Mouse (Mus musculus): Measurements from ENCODE around the gene Gm7075.
A peak's percentile ranks its signal among the peaks of the same experiment; 100 is the strongest.
"Not testable (repeated sequence)": the region's sequence is repeated elsewhere in the genome, so short reads cannot be mapped to it uniquely, and the experiment has no call there.

The Gm7075 gene

GRCm38 (mm10) chr10:63421739-63422735 is at the start of gene Gm7075:
Gm7075 (minus strand) TSS chr10:63421789.
- DNase-seq = no peak

GRCm38 (mm10) chr10:63460935-63461334 is 39.3 kb upstream of the Gm7075 start:
- no peak for DNase-seq

GRCm38 (mm10) chr10:63457292-63458128 is 35.9 kb upstream of the Gm7075 start:
- no peak for DNase-seq

GRCm38 (mm10) chr10:63455110-63455878 is 33.7 kb upstream of the Gm7075 start:
- DNase-seq = no peak

- DNase-seq = no peak
Measured at GRCm38 (mm10) chr10:63453926-63454325, 32.3 kb upstream of the Gm7075 start.

GRCm38 (mm10) chr10:63444602-63445387 is 23.2 kb upstream of the Gm7075 start:
- DNase-seq = not testable (repeated sequence)

- no peak for DNase-seq
Measured at GRCm38 (mm10) chr10:63439694-63440228, 18.2 kb upstream of the Gm7075 start.

GRCm38 (mm10) chr10:63438736-63439262 is 17.2 kb upstream of the Gm7075 start:
- DNase-seq = no peak

- DNase-seq = no peak
Measured at GRCm38 (mm10) chr10:63432887-63433286, 11.3 kb upstream of the Gm7075 start.

- DNase-seq = no peak
Measured at GRCm38 (mm10) chr10:63432099-63432498, 10.5 kb upstream of the Gm7075 start.

- DNase-seq = no peak
Measured at GRCm38 (mm10) chr10:63431221-63431736, 9.7 kb upstream of the Gm7075 start.

GRCm38 (mm10) chr10:63429785-63430305 is 8.3 kb upstream of the Gm7075 start, which contains the start of gene Ctnna3:
Ctnna3 (plus strand) TSS chr10:63430098.
- peak; percentile 95 for DNase-seq

- DNase-seq = peak; percentile 97
Measured at GRCm38 (mm10) chr10:63429380-63429779, 7.8 kb upstream of the Gm7075 start.

GRCm38 (mm10) chr10:63429023-63429340 is 7.4 kb upstream of the Gm7075 start:
- DNase-seq = no peak

GRCm38 (mm10) chr10:63428243-63429022 is 6.8 kb upstream of the Gm7075 start:
- no peak for DNase-seq

- no peak for DNase-seq
Measured at GRCm38 (mm10) chr10:63427146-63427545, 5.6 kb upstream of the Gm7075 start.

GRCm38 (mm10) chr10:63424475-63424814 is 2.9 kb upstream of the Gm7075 start:
- no peak for DNase-seq

GRCm38 (mm10) chr10:63423591-63424474 is 2.2 kb upstream of the Gm7075 start:
- DNase-seq = no peak

- no peak for DNase-seq
Measured at GRCm38 (mm10) chr10:63422736-63422992, 1.1 kb upstream of the Gm7075 start.

All from layer of hippocampus, adult 9-11 months (tissue).